Mouse (Mus musculus): ENCODE results near the gene Fyn. TPM values are rescaled to one million over a fixed set of nuclear protein-coding genes. Genes with fewer than 3 reads are reported as not detected.

Gene Fyn
- polyA plus RNA-seq, 1 experiment from 2014 or later: 6.5 TPM

DNA sequence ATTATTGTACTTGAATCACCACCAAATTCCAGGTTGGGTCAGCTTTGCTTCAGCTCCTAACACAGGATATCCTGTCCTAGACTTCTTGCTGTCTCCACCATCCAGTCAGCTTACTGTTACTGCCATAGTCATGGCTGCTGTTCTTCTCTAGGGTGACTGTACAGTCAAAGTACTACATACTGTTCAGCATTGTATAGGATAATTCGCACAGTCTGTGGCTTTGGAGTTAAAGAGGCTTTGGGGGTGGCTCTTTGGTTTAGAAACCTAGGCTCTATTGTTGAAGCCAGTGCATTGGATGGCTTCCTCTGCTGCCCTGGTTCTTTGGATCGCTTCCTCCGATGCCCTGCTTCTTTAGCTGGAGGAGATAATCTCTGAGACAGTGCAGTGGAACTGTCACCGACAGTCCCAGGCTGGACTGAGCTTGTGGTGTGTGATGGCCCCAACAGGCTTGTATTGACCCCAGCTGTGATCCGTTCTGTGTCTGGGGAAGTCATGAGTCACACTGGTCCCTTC lies 174.7 kb downstream of the Fyn start:
- Histone ChIP-seq H3K27me3 (ENCODE audit: insufficient read depth, low read length) (no peaks in the 10 kb centered on the region), H3K27ac (ENCODE audit: low read depth) (no peak overlapping the region), H3K9ac (replicated peaks) (no peak overlapping the region), H3K4me3 (ENCODE audit: low read depth, low read length) (no peak overlapping the region), H3K9me3 (ENCODE audit: low read length) (no peaks in the 10 kb centered on the region), H3K4me2 (ENCODE audit: low read depth, low read length) (no peak overlapping the region), H3K36me3 (replicated peaks; ENCODE audit: insufficient read depth, low read length) (no peaks in the 10 kb centered on the region), H3K4me1 (ENCODE audit: insufficient read depth) (0 out of 2 replicates have a peak, but pooled peaks cover 3% of the 10 kb centered on the region)
- no peak for ATAC-seq
- DNase-seq: no peak
- TF ChIP-seq CTCF (IDR thresholded peaks at IDR 0.05; ENCODE audit: low read depth): no peak
- TF ChIP-seq EP300 (IDR thresholded peaks at IDR 0.05; ENCODE audit: low read depth): no peak
- WGBS (ENCODE audit: insufficient replicate concordance): 83% methylated on average over 5 of the region's 5 CpGs

DNA sequence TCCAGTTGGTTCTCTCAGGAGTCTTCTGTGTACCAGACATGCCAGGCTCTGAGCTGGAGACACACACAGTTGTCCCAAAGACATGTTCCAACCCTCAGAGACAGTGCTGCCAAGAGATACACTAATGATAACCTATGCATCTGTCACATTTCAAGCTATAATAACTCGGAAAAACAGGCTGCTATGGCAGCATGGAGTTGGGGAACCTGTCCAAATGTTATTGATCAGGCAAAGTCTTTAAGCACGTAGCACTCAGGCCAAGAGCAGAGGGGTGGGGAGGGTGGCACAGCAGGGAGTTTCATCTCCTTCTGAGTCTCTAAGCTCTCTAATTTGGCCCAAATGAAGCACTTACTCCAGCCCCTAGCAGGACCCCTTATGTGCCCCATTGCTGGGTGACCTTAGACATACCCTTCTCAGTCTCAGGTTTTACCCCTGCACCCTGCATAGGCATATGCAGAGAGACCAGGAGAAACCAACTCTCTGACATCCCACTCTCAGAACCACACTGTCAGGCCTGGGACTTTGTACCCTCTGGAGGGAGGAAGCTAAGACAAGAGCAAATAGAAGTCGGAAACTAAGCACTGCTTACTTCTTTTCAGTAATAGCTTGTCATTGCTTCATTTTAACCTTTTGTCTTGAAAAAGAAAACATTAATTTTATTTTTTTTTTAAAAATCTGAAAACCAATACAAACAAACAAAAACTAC lies 178.9 kb downstream of the Fyn start:
- Histone ChIP-seq H3K4me2 (ENCODE audit: low read depth, low read length) (no peak overlapping the region), H3K9me3 (ENCODE audit: low read length) (no peaks in the 10 kb centered on the region), H3K27me3 (ENCODE audit: insufficient read depth, low read length) (no peaks in the 10 kb centered on the region), H3K9ac (replicated peaks) (no peak overlapping the region), H3K4me3 (ENCODE audit: low read depth, low read length) (no peak overlapping the region), H3K4me1 (ENCODE audit: insufficient read depth) (0 out of 2 replicates have a peak, but pooled peaks cover 3% of the 10 kb centered on the region), H3K27ac (ENCODE audit: low read depth) (no peak overlapping the region), H3K36me3 (replicated peaks; ENCODE audit: insufficient read depth, low read length) (no peaks in the 10 kb centered on the region)
- no peak for DNase-seq
- 60% methylated on average over 3 of the region's 3 CpGs for WGBS (ENCODE audit: insufficient replicate concordance)
- ATAC-seq: 0 out of 2 replicates have a peak, but pooled peaks have one; percentile 33
- TF ChIP-seq CTCF (IDR thresholded peaks at IDR 0.05; ENCODE audit: low read depth) (no peak), EP300 (IDR thresholded peaks at IDR 0.05; ENCODE audit: low read depth) (no peak)

DNA sequence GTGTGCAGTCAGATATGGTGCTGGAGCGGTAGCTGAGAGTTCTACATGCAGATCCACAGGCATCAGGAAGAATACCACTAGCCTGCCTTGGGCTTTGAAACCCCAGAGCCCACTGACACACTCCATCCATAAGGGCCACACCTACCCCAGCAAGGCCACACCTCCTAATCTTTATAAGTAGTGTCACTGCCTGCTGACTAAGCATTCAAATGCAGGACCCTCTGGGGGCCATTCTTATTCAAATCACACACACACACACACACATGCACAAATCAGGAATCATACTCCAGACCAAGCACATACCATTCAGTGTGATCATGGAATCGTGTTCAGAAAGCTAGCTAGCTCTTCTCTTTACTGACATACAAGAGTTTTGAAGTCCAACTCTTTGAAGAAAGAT lies 182.1 kb downstream of the Fyn start:
- no peak for ATAC-seq
- no peaks in the 10 kb centered on the region for H3K36me3 ChIP-seq (replicated peaks; ENCODE audit: insufficient read depth, low read length)
- 0 out of 2 replicates have a peak, but pooled peaks cover 6% of the 10 kb centered on the region for H3K4me1 ChIP-seq (ENCODE audit: insufficient read depth)
- no peak overlapping the region for H3K4me2 ChIP-seq (ENCODE audit: low read depth, low read length)
- H3K9me3 ChIP-seq (ENCODE audit: low read length): no peaks in the 10 kb centered on the region
- no peak for DNase-seq
- TF ChIP-seq CTCF (IDR thresholded peaks at IDR 0.05; ENCODE audit: low read depth) (no peak), EP300 (IDR thresholded peaks at IDR 0.05; ENCODE audit: low read depth) (no peak)
- no peak overlapping the region for H3K9ac ChIP-seq (replicated peaks)
- WGBS (ENCODE audit: insufficient replicate concordance): 87% methylated on average over 2 of the region's 2 CpGs
- H3K27me3 ChIP-seq (ENCODE audit: insufficient read depth, low read length): no peaks in the 10 kb centered on the region
- no peak overlapping the region for H3K4me3 ChIP-seq (ENCODE audit: low read depth, low read length)
- H3K27ac ChIP-seq (ENCODE audit: low read depth): no peak overlapping the region

DNA sequence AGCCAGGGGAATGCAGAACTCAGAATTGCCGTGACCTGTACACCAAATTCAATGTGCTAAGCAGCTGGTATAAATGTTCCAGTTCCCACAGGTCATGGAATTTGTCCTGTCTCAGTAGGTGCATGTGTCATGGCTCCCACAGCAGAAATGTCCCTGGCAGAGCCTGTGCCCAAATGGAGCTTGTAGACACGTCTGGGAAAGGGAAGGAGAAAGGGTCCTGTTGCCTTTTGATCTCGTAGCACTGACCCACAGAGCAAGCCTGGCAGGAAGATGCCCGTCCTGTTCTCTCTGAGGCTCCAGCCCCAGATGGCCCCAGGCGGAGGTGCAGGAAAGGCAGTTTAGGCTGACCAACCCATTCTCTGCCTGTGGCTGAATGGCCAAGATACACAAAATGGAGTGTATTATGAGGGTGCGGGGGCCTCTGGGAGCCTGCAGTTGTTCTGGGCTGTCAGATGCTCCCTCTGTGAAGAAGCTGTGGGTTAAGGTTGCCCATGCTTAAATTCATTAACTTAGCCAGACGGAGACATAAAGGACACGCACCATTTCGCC lies 183.1 kb downstream of the Fyn start:
- Histone ChIP-seq H3K27ac (ENCODE audit: low read depth) (no peak overlapping the region), H3K4me1 (ENCODE audit: insufficient read depth) (0 out of 2 replicates have a peak, but pooled peaks cover 6% of the 10 kb centered on the region), H3K27me3 (ENCODE audit: insufficient read depth, low read length) (no peaks in the 10 kb centered on the region), H3K36me3 (replicated peaks; ENCODE audit: insufficient read depth, low read length) (no peaks in the 10 kb centered on the region), H3K4me3 (ENCODE audit: low read depth, low read length) (no peak overlapping the region), H3K9me3 (ENCODE audit: low read length) (no peaks in the 10 kb centered on the region), H3K4me2 (ENCODE audit: low read depth, low read length) (no peak overlapping the region), H3K9ac (replicated peaks) (no peak overlapping the region)
- 79% methylated on average over 9 of the region's 9 CpGs for WGBS (ENCODE audit: insufficient replicate concordance)
- ATAC-seq: no peak
- TF ChIP-seq EP300 (IDR thresholded peaks at IDR 0.05; ENCODE audit: low read depth) (no peak), CTCF (IDR thresholded peaks at IDR 0.05; ENCODE audit: low read depth) (no peak)
- no peak for DNase-seq

DNA sequence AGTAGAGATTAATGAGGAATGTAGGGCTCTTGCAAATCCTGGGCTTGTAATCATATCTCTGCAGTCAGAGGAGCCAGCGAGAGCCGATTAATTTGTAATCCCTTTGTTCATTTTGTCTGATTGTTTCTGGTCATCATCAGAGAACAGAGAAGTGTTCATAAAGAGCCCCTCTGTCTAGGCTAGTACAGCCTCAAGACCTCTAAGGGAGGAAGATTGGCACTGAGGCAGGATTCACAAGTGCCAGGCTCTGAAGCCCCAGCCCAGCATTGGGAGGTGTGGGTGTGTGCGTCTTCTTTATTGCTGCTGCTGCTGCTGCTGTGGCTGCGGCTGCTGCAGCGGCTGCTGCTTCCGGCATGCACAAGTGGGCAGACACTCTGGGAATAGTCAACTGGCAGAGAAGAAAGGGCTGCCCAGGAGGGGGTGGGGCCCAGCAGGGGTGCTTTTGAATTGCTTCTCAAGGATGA lies 183.7 kb downstream of the Fyn start:
- no peaks in the 10 kb centered on the region for H3K9me3 ChIP-seq (ENCODE audit: low read length)
- no peak overlapping the region for H3K4me3 ChIP-seq (ENCODE audit: low read depth, low read length)
- H3K9ac ChIP-seq (replicated peaks): no peak overlapping the region
- H3K4me2 ChIP-seq (ENCODE audit: low read depth, low read length): no peak overlapping the region
- 0 out of 2 replicates have a peak, but pooled peaks cover 6% of the 10 kb centered on the region for H3K4me1 ChIP-seq (ENCODE audit: insufficient read depth)
- TF ChIP-seq CTCF (IDR thresholded peaks at IDR 0.05; ENCODE audit: low read depth): no peak
- no peak for TF ChIP-seq EP300 (IDR thresholded peaks at IDR 0.05; ENCODE audit: low read depth)
- ATAC-seq (no peak), DNase-seq (no peak)
- H3K27ac ChIP-seq (ENCODE audit: low read depth): no peak overlapping the region
- WGBS (ENCODE audit: insufficient replicate concordance): 68% methylated on average over 6 of the region's 6 CpGs
- H3K27me3 ChIP-seq (ENCODE audit: insufficient read depth, low read length): no peaks in the 10 kb centered on the region
- no peaks in the 10 kb centered on the region for H3K36me3 ChIP-seq (replicated peaks; ENCODE audit: insufficient read depth, low read length)

DNA sequence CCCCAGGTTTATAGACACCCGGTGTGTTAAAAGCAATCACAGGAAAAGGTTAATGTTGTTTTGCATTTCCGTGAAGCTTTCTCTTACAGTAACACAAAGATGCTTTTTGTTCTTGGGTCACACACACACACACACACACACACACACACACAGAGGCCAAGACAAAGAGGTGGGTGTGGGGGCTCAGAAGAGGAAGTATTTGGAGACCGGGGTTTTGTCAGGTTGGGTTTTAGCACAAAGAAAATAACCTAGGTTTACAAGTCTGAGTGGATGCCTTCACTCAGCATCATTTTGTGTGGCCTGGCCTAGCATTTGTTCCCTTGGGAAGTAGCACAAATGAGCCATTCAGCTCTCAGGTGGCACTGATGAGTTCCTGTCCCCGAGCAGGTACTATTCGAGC lies 184.2 kb downstream of the Fyn start:
- ATAC-seq: no peak
- Histone ChIP-seq H3K4me1 (ENCODE audit: insufficient read depth) (0 out of 2 replicates have a peak, but pooled peaks cover 3% of the 10 kb centered on the region), H3K27ac (ENCODE audit: low read depth) (no peak overlapping the region), H3K36me3 (replicated peaks; ENCODE audit: insufficient read depth, low read length) (no peaks in the 10 kb centered on the region), H3K4me3 (ENCODE audit: low read depth, low read length) (no peak overlapping the region), H3K4me2 (ENCODE audit: low read depth, low read length) (no peak overlapping the region), H3K9me3 (ENCODE audit: low read length) (no peaks in the 10 kb centered on the region), H3K9ac (replicated peaks) (no peak overlapping the region), H3K27me3 (ENCODE audit: insufficient read depth, low read length) (no peaks in the 10 kb centered on the region)
- TF ChIP-seq CTCF (IDR thresholded peaks at IDR 0.05; ENCODE audit: low read depth): no peak
- TF ChIP-seq EP300 (IDR thresholded peaks at IDR 0.05; ENCODE audit: low read depth): no peak
- DNase-seq: no peak
- whole genome bisulfite sequencing (ENCODE audit: insufficient replicate concordance): 68% methylated on average over 5 of the region's 5 CpGs

Data from liver, postnatal 0 days (tissue).